Mouse (Mus musculus): ENCODE data around the gene Gm7029. TPM values are rescaled to one million over a fixed set of nuclear protein-coding genes. Genes with fewer than 3 reads are reported as not detected.

Gene Gm7029
- total RNA-seq, 4 experiments from 2014 or later, result not detected

- DNase-seq (ENCODE audit: low spot score in 2 of 2), result no peak
These were observed 38.3 kb downstream of the Gm7029 start for GRCm38 (mm10) chr17:33911813-33912414.

- DNase-seq (ENCODE audit: low spot score in 2 of 2), result no peak
These were observed 39.6 kb downstream of the Gm7029 start for GRCm38 (mm10) chr17:33913264-33913663.

GRCm38 (mm10) chr17:33913905-33914304, 40.3 kb downstream of the Gm7029 start:
- DNase-seq (ENCODE audit: low spot score in 2 of 2), result no peak

GRCm38 (mm10) chr17:33914969-33915391, 41.3 kb downstream of the Gm7029 start:
- no peak for DNase-seq (ENCODE audit: low spot score in 2 of 2)

GRCm38 (mm10) chr17:33915671-33916250, 42.1 kb downstream of the Gm7029 start, which contains the start of the genes Tapbp and Zbtb22:
Tapbp (plus strand) TSS chr17:33915899.
Zbtb22 (plus strand) TSS chr17:33915904.
- DNase-seq (ENCODE audit: low spot score in 2 of 2), result peak; percentile 97

- DNase-seq (ENCODE audit: low spot score in 2 of 2), result no peak
These were observed 42.7 kb downstream of the Gm7029 start for GRCm38 (mm10) chr17:33916294-33916693.

- no peak for DNase-seq (ENCODE audit: low spot score in 2 of 2)
These were observed 43.4 kb downstream of the Gm7029 start for GRCm38 (mm10) chr17:33916847-33917655.

GRCm38 (mm10) chr17:33917656-33918292, 44.1 kb downstream of the Gm7029 start:
- no peak for DNase-seq (ENCODE audit: low spot score in 2 of 2)

- no peak for DNase-seq (ENCODE audit: low spot score in 2 of 2)
These were observed 44.9 kb downstream of the Gm7029 start for GRCm38 (mm10) chr17:33918293-33919203.

GRCm38 (mm10) chr17:33919351-33920281, 46.0 kb downstream of the Gm7029 start:
- DNase-seq (ENCODE audit: low spot score in 2 of 2), result peak in 1 of 2 experiments; percentile 36

- peak; percentile 69 to 79 for DNase-seq (ENCODE audit: low spot score in 2 of 2)
These were observed 46.9 kb downstream of the Gm7029 start for GRCm38 (mm10) chr17:33920282-33921097.

- DNase-seq (ENCODE audit: low spot score in 2 of 2), result no peak
These were observed 47.7 kb downstream of the Gm7029 start for GRCm38 (mm10) chr17:33921361-33921760.

Small RNA genes within 50 kb of the gene (microRNA-seq; reads per million reads assigned to microRNA genes)
- 0 reads per million in 2 experiments for gene Gm27740

Other genes with a start within 250 kb of the Gm7029 start
- 10 to 100 TPM; 51.2 to 62.6 (median 52.6) TPM for gene Zfp414, start 244.7 kb upstream of the Gm7029 start, total RNA-seq (2022)
- gene Pram1, start 235.8 kb upstream of the Gm7029 start, total RNA-seq (2022), result 1 to 10 TPM in 2 of 4 experiments, under 1 TPM in 2; 0.36 to 1.3 (median 0.96) TPM
- 100 to 1,000 TPM; 131 to 157 (median 141) TPM for gene Hnrnpm, start 187.0 kb upstream of the Gm7029 start, total RNA-seq (2022)
- 10 to 100 TPM; 73.7 to 87.2 (median 80.7) TPM for gene March2, start 155.2 kb upstream of the Gm7029 start, total RNA-seq (2022)
- 100 to 1,000 TPM; 272 to 320 (median 292) TPM for gene Rab11b, start 113.3 kb upstream of the Gm7029 start, total RNA-seq (2022)
- 1 to 10 TPM; 1.7 to 3.0 (median 2.2) TPM for gene Angptl4, start 92.0 kb upstream of the Gm7029 start, total RNA-seq (2022)
- gene Kank3, start 63.3 kb upstream of the Gm7029 start, total RNA-seq (2022), result 10 to 100 TPM; 26.9 to 41.2 (median 31.4) TPM
- gene Rps28, start 49.3 kb upstream of the Gm7029 start, total RNA-seq (2022), result 100 to 1,000 TPM; 686 to 890 (median 782) TPM
- gene Ndufa7, start 49.3 kb upstream of the Gm7029 start, total RNA-seq (2022), result 100 to 1,000 TPM; 196 to 215 (median 203) TPM
- gene Cd320, start 30.7 kb upstream of the Gm7029 start, total RNA-seq (2022), result 10 to 100 TPM; 22.8 to 26.0 (median 25.1) TPM
- 1 to 10 TPM; 1.9 to 2.6 (median 2.5) TPM for gene Kifc1, start 16.8 kb downstream of the Gm7029 start, total RNA-seq (2022)
- 1 to 10 TPM in 2 of 4 experiments, not detected in 2; 1.4 to 1.8 TPM for gene Platr17, start 31.3 kb downstream of the Gm7029 start, total RNA-seq (2022)
- 10 to 100 TPM; 24.2 to 27.1 (median 26.1) TPM for gene Daxx, start 35.6 kb downstream of the Gm7029 start, total RNA-seq (2022)
- gene Tapbp, start 42.1 kb downstream of the Gm7029 start, total RNA-seq (2022), result 10 to 100 TPM; 39.9 to 87.4 (median 58.2) TPM
- 10 to 100 TPM; 28.8 to 36.0 (median 32.5) TPM for gene Zbtb22, start 42.1 kb downstream of the Gm7029 start, total RNA-seq (2022)
- 10 to 100 TPM; 64.3 to 90.9 (median 81.8) TPM for gene Rgl2, start 55.7 kb downstream of the Gm7029 start, total RNA-seq (2022)
- 10 to 100 TPM; 68.7 to 93.1 (median 76.1) TPM for gene Pfdn6, start 66.5 kb downstream of the Gm7029 start, total RNA-seq (2022)
- gene Wdr46, start 66.8 kb downstream of the Gm7029 start, total RNA-seq (2022), result 10 to 100 TPM; 13.2 to 17.4 (median 14.9) TPM
- 1 to 10 TPM; 4.7 to 7.4 (median 6.9) TPM for gene B3galt4, start 77.7 kb downstream of the Gm7029 start, total RNA-seq (2022)
- gene Vps52, start 82.0 kb downstream of the Gm7029 start, total RNA-seq (2022), result 10 to 100 TPM; 81.4 to 91.3 (median 81.9) TPM
- 100 to 1,000 TPM; 273 to 401 (median 339) TPM for gene Rps18, start 82.2 kb downstream of the Gm7029 start, total RNA-seq (2022)
- 100 to 1,000 TPM in 1 of 4 experiments, 10 to 100 TPM in 3; 29.6 to 138 (median 63.9) TPM for gene H2-K1, start 126.5 kb downstream of the Gm7029 start, total RNA-seq (2022)
- 10 to 100 TPM; 34.8 to 44.1 (median 42.7) TPM for gene Ring1, start 150.8 kb downstream of the Gm7029 start, total RNA-seq (2022)
- 10 to 100 TPM; 57.9 to 62.2 (median 58.3) TPM for gene H2-Ke6, start 154.2 kb downstream of the Gm7029 start, total RNA-seq (2022)
- 100 to 1,000 TPM in 1 of 4 experiments, 10 to 100 TPM in 3; 77.1 to 106 (median 92.6) TPM for gene Slc39a7, start 157.8 kb downstream of the Gm7029 start, total RNA-seq (2022)
- 10 to 100 TPM; 70.8 to 85.4 (median 78.0) TPM for gene Rxrb, start 158.0 kb downstream of the Gm7029 start, total RNA-seq (2022)
- 10 to 100 TPM; 22.6 to 30.2 (median 27.5) TPM for gene Col11a2, start 165.6 kb downstream of the Gm7029 start, total RNA-seq (2022)
- gene H2-Oa, start 218.5 kb downstream of the Gm7029 start, total RNA-seq (2022), result 1 to 10 TPM in 2 of 4 experiments, not detected in 2; 2.6 to 3.6 TPM
- gene H2-DMa, start 245.7 kb downstream of the Gm7029 start, total RNA-seq (2022), result 10 to 100 TPM; 31.5 to 37.7 (median 34.2) TPM
- gene Brd2, start 248.8 kb downstream of the Gm7029 start, total RNA-seq (2022), result 100 to 1,000 TPM; 190 to 204 (median 197) TPM

All from layer of hippocampus, adult 8-10 months (tissue).